ENCODE assay signal across 9 mouse cellular contexts in the genomic region with DNA sequence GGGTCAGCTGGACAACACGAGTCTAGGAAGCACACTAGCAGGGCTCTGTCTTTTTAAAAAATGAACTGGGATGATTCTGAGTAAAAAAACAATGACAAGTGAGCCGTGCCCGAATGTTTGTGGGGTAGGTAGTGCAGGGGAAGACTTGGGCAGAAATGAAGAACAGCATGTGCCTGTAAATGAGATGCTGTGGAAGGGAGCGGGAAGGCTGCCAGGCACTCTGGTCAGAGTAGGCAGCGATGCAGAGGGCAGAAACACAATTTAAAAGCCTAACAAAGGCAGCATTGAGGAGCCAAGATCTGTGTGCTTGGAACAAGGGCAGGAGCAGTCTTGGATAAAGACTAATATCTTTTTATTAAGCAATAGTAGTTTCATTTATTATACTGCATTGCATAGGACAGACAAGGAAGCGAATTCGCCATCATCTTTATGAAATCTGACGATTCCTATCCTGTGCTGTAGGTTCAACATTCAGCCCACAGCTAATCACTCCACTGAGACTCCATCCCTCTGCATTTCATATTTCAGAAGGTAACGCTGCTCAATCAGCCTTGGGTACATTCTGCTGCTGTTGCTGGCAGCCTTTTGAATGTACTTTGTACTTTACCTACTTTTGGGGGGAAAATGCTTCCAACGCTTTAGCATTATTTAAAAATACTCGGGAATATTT.
DNase-seq lines count a peak whose midpoint lies in the region; ATAC-seq and TF ChIP-seq lines count a peak whose summit lies in the region.
"Had no signal": no experiment of that assay in that cellular context is flagged by ENCODE, and none has a peak within 500 bp of the region (broad histone marks: within the 10 kb centered on the region; RNA-seq: fewer than 3 reads in every experiment).

No protein-coding gene starts in this region.

- no peaks in the 10 kb centered on the region for H3K27me3 ChIP-seq in cerebellum, adult 2 months (ENCODE audit: control insufficient read depth, insufficient read depth, low read length)
- no peaks in the 10 kb centered on the region for H3K27me3 ChIP-seq in intestine, postnatal 0 days (replicated peaks; ENCODE audit: control insufficient read depth, insufficient read depth, low read length)
- H3K27me3 ChIP-seq in lung, postnatal 0 days (replicated peaks; ENCODE audit: insufficient read depth, low read length) = no peaks in the 10 kb centered on the region

- no peaks in the 10 kb centered on the region for H3K4me1 ChIP-seq in cerebellum, adult 2 months (ENCODE audit: control insufficient read depth, insufficient read depth, low read length)
- H3K4me1 ChIP-seq in intestine, postnatal 0 days (replicated peaks; ENCODE audit: control insufficient read depth, insufficient read depth, low read length) = no peaks in the 10 kb centered on the region
- no peaks in the 10 kb centered on the region for H3K4me1 ChIP-seq in lung, postnatal 0 days (ENCODE audit: insufficient read depth, low read depth, low read length)

- no peak overlapping the region for H3K4me2 ChIP-seq in intestine, postnatal 0 days (replicated peaks; ENCODE audit: low read depth)
- H3K4me2 ChIP-seq in lung, postnatal 0 days (replicated peaks; ENCODE audit: low read depth, low read length) = no peak overlapping the region

- 19% methylated on average over 11 of the region's 11 CpGs for WGBS in cerebellum, adult 2 months
- WGBS in intestine, postnatal 0 days = 87% methylated on average over 11 of the region's 11 CpGs
- WGBS in lung, postnatal 0 days = 81% methylated on average over 11 of the region's 11 CpGs

- no peak overlapping the region for H3K9ac ChIP-seq in intestine, postnatal 0 days (ENCODE audit: low read depth, low read length)
- H3K9ac ChIP-seq in lung, postnatal 0 days (replicated peaks; ENCODE audit: low read depth) = no peak overlapping the region

- no peak for TF ChIP-seq EP300 in lung, postnatal 0 days (IDR thresholded peaks at IDR 0.05)

- H3K27ac ChIP-seq in cerebellum, adult 2 months (ENCODE audit: insufficient read depth, low read length) = peak overlapping the region; percentile 55; the same call in 1 of the 2 replicates
- no peak overlapping the region for H3K27ac ChIP-seq in intestine, postnatal 0 days (ENCODE audit: low read depth, low read length)
- H3K27ac ChIP-seq in lung, postnatal 0 days (ENCODE audit: low read length) = no peak overlapping the region

- no peaks in the 10 kb centered on the region for H3K36me3 ChIP-seq in intestine, postnatal 0 days (ENCODE audit: control insufficient read depth, insufficient read depth)
- H3K36me3 ChIP-seq in lung, postnatal 0 days (ENCODE audit: insufficient read depth, low read length) = no peaks in the 10 kb centered on the region
- H3K36me3 ChIP-seq: G1E had no signal

- peak; percentile 90 for DNase-seq in brain, embryonic 14.5 days (ENCODE audit: low read depth)
- peak; percentile 87 to 88 for DNase-seq in cerebellum, adult 2 months
- DNase-seq in layer of hippocampus, adult 11-12 months (ENCODE audit: low spot score) = peak; percentile 86
- DNase-seq in left cerebral cortex, postnatal 4 days = peak; percentile 88
- no peak for DNase-seq in heart, postnatal 14 days
- no peak for DNase-seq in lung, postnatal 0 days (ENCODE audit: low spot score)
- DNase-seq: heart, postnatal 10 days had no signal

- H3K9me3 ChIP-seq in intestine, postnatal 0 days (ENCODE audit: control insufficient read depth) = no peaks in the 10 kb centered on the region
- H3K9me3 ChIP-seq in lung, postnatal 0 days (ENCODE audit: low read length) = no peaks in the 10 kb centered on the region

- H3K4me3 ChIP-seq in cerebellum, adult 2 months (replicated peaks; ENCODE audit: insufficient read depth, low read depth, low read length) = peak overlapping the region; percentile 53
- no peak overlapping the region for H3K4me3 ChIP-seq in intestine, postnatal 0 days (ENCODE audit: low read depth, low read length)
- H3K4me3 ChIP-seq in lung, postnatal 0 days (ENCODE audit: low read depth, low read length) = no peak overlapping the region

- TF ChIP-seq POLR2A in brain, embryonic 14.5 days (IDR thresholded peaks at IDR 0.05; ENCODE audit: borderline replicate concordance, extremely low read depth, insufficient read depth, insufficient read length, poor library complexity, severe bottlenecking) = no peak
- no peak for TF ChIP-seq POLR2A in cerebellum, adult 2 months (IDR thresholded peaks at IDR 0.05; ENCODE audit: borderline replicate concordance, insufficient read depth, low read length)

- intact Hi-C loops in left cerebral cortex, postnatal 4 days (cut with DNase I) = no loop called here
- intact Hi-C loops in heart, postnatal 14 days (cut with DNase I) = no loop called here

- no peak for ATAC-seq in intestine, postnatal 0 days
- ATAC-seq in lung, postnatal 0 days = no peak

- no peak for TF ChIP-seq CTCF in brain, embryonic 14.5 days (IDR thresholded peaks at IDR 0.05; ENCODE audit: borderline replicate concordance, extremely low read depth, insufficient read depth, insufficient read length)
- TF ChIP-seq CTCF in cerebellum, adult 2 months (IDR thresholded peaks at IDR 0.05; ENCODE audit: borderline replicate concordance, insufficient read depth, low read depth, low read length) = no peak
- no peak for TF ChIP-seq CTCF in intestine, postnatal 0 days (IDR thresholded peaks at IDR 0.05; ENCODE audit: low read depth)
- no peak for TF ChIP-seq CTCF in lung, postnatal 0 days (IDR thresholded peaks at IDR 0.05)

Comparison
In these comparisons a context has a peak if more than half of its experiments do, and no peak if none do; other contexts are left out.
1. DNase-seq: peak in brain, embryonic 14.5 days (single experiment), cerebellum, adult 2 months (2 of 2), layer of hippocampus, adult 11-12 months (single experiment) and left cerebral cortex, postnatal 4 days (single experiment); none in heart, postnatal 14 days (0 of 2) and lung, postnatal 0 days (single experiment).